Mouse (Mus musculus): ENCODE results near the gene Cdc42bpa.

DNA sequence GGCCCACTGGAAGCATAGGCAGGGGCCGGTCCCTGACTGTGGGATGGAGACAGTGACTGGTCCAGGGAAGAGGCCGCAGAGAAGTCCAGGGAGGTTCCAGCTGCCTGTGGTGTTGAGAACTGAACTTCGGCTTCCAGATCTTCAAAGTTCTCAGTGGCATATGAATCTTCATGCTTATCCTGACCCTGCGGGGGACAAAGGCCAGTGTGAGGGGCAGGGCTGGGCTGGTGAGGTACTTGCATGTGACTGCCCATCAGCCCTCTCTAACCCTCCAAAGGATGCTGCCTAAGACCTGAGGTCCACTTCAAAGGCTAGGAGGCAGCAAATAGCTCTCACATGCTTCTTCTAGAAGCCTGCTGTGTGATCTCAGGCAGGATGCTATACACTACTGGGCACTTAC lies 218.8 kb downstream of the Cdc42bpa start:
- TF ChIP-seq CTCF (IDR thresholded peaks at IDR 0.05; ENCODE audit: extremely low read depth, insufficient read length, insufficient replicate concordance, low read depth, low read length) (no peak), POLR2A (IDR thresholded peaks at IDR 0.05; ENCODE audit: low read depth, low read length) (no peak)
